Mouse (Mus musculus) brain, adult 10 weeks (tissue): ENCODE data around the gene Txndc2. TPM values are rescaled to one million over a fixed set of nuclear protein-coding genes. Genes with fewer than 3 reads are reported as not detected.

Experiments
- polyA plus RNA-seq: library from polyadenylated mRNA; stranded (reverse); fragments of 350-450 nt; fragmentation: Illumina TruSeq; extraction: RNeasy Lipid Tissue Mini Kit (QIAGEN cat#74804); gene quantifications from one replicate; pipeline ENCODE4 v1.2.3, GENCODE M21; 2015; ENCODE audit warnings: low read depth, low replicate concordance

The Txndc2 gene
- polyA plus RNA-seq: not detected

DNA sequence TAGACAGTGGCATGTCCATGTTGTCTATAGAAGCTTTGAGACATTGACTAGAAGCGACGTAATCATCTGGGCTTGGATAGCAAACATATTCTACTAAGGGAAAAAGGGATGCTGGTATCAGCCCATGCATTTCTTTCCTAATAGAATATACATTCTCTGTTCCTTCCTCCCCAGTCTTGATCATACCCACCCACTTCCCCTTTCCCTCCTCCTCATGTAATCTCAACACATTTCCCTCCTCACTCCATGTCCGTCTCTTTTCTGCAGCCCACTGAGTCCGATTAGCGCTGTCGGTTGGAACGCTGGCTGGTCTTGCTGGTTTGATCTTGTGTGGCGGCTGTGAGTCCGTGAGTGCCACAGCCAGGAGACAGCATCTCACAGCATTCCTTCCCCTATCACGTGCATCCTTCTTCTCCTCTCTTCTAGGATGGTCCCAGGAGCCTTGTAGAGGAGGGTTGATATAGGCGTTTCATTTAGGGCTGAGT, at the start of gene Txndc2:
Gene Txndc2 (minus strand): TSS at position 435 of the 485 bp plus-strand sequence.

DNA sequence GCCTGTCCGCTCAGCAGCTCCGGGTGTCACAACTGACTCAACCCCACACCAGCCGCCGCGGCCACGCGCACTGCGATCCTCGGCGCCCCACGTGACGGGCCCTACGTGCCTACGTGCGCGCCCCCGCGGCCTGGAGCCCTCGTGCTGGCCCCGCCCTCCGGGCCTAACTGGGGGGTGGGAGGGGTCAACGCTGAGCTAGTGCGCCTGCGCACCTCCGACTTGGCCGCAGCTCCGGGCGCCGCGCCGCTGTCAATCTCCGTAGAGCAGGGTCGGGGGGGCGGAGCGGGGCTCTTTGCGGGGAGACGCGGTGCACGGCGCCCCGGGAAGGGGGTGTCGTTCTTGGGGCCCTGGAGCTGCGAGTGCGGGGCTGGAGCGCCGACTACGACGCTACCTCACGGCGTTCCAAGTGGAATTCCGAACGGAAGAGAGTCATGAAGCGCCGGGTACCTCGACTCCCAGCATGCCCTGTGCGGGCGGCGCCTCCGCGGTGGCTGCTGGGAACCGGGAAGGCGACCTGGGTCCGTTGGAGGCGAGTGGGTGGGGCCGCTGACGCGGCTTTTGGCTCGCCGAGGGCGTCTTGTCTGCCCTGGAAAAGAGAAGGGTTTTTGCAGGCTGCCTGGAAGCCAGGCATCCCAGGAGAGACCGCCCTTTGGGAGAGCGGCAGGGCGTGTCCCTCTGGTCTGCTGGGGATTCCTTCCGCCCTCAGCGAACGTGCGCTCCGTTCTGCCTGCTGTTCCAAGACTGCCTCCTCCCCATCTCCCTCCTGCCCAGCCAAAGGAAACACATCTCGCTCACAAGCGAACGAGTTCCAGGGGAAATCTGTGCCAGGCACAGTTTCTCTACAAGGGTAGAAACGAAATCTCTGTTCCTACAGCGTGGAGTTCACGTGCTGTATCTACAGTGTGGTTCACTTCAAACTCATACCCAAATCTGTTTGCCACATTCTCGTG, 28.2 kb downstream of the Txndc2 start, which contains the start of gene Vapa:
Gene Vapa (minus strand): TSS at position 93 of the 950 bp plus-strand sequence.

Other genes with a start within 250 kb of the Txndc2 start
- 2.3 TPM for gene Tmem232, start 101.4 kb downstream of the Txndc2 start, polyA plus RNA-seq
- 167 TPM for gene Vapa, start 28.6 kb downstream of the Txndc2 start, polyA plus RNA-seq
- 71.6 TPM for gene Rab31, start 130.6 kb upstream of the Txndc2 start, polyA plus RNA-seq
- gene Ppp4r1, start 140.4 kb upstream of the Txndc2 start, polyA plus RNA-seq: 35.7 TPM
- 44.1 TPM for gene Ralbp1, start 243.6 kb upstream of the Txndc2 start, polyA plus RNA-seq